Mouse (Mus musculus) macrophage (primary cell): ENCODE results near the gene F8a. TPM values are rescaled to one million over a fixed set of nuclear protein-coding genes. Genes with fewer than 3 reads are reported as not detected.
A peak's percentile ranks its signal among the peaks of the same experiment; 100 is the strongest.
"Not testable (repeated sequence)": the region's sequence is repeated elsewhere in the genome, so short reads cannot be mapped to it uniquely, and the experiment has no call there.

Source experiments
- H3K27ac ChIP-seq: fragments of 350-480 bp; formaldehyde crosslinking; 2 replicates; pipeline ENCODE4 v1.9.0; 2021
- H3K36me3 ChIP-seq: fragments of 350-480 bp; formaldehyde crosslinking; 2 replicates; pipeline ENCODE4 v1.9.0; 2021; ENCODE audit errors: inconsistent target
- H3K4me3 ChIP-seq: fragments of 350-480 bp; formaldehyde crosslinking; 2 replicates; pipeline ENCODE4 v1.9.0; 2021; ENCODE audit errors: inconsistent target
- H3K79me2 ChIP-seq: fragments of 350-480 bp; formaldehyde crosslinking; 2 replicates; pipeline ENCODE4 v1.9.0; 2021; ENCODE audit errors: inconsistent target
- whole genome bisulfite sequencing: methylation state at CpG from one replicate; pipeline ENCODE4 v1.1.7; 2026; ENCODE audit warnings: inconsistent platforms; ENCODE audit not compliant: missing documents; 5-methylcytosine and 5-hydroxymethylcytosine counted together
- polyA plus RNA-seq: library from polyadenylated mRNA; stranded (reverse); fragments of 250-400 nt; gene quantifications from 3 replicates; pipeline ENCODE4 v1.2.4, GENCODE M21; 2018; ENCODE audit warnings: inconsistent platforms
- total RNA-seq, 78 experiments: library from RNA; depleted of rRNA; stranded (reverse); fragments of 250-400 nt; gene quantifications; 1 replicate in 9 of 78; 2 replicates in 24 of 78; 3 replicates in 43 of 78; 4 replicates in 2 of 78; pipeline ENCODE4 v1.2.4; 2018; ENCODE audit warnings: inconsistent platforms in 56 of 78

The F8a gene
- total RNA-seq (2018; cell fraction: chromatin; rRNA removed), result 1 to 10 TPM in 6 of 26 experiments, under 1 TPM in 16, not detected in 4; 0.16 to 3.2 (median 0.70) TPM
- total RNA-seq (2018; cell fraction: cytosol; rRNA removed), result 1 to 10 TPM in 25 of 26 experiments, under 1 TPM in 1; 0.86 to 4.9 (median 3.2) TPM
- 1 to 10 TPM in 19 of 26 experiments, under 1 TPM in 6, not detected in 1; 0.28 to 4.4 (median 1.4) TPM for total RNA-seq (2018; cell fraction: nucleus; rRNA removed)
- polyA plus RNA-seq, result 1.2 to 3.4 TPM (median 2.6 TPM) in 3 replicates

GRCm38 (mm10) chrX:73227914-73228605 lies at the start of gene F8a:
Gene F8a, plus strand, starts transcription at chrX:73228291.
- Histone ChIP-seq H3K79me2 (peaks cover 9% of the 10 kb centered on the region; the same call in 1 of the 2 replicates), H3K4me3 (peak within 1 kb of the TSS; percentile 31), H3K27ac (peak within 1 kb of the TSS; percentile 40), H3K36me3 (no peaks in the 10 kb centered on the region)
- WGBS, result 24% methylated on average over 39 of the region's 39 CpGs

GRCm38 (mm10) chrX:73191934-73192333 lies 36.2 kb upstream of the F8a start, which contains the start of gene Xlr3b:
Gene Xlr3b, plus strand, starts transcription at chrX:73192207.
- 90% methylated on average over 7 of the region's 12 CpGs for WGBS
- not testable (repeated sequence) for H3K36me3 ChIP-seq, H3K27ac ChIP-seq, H3K4me3 ChIP-seq, H3K79me2 ChIP-seq

GRCm38 (mm10) chrX:73213819-73214564 lies 14.1 kb upstream of the F8a start, which contains the start of gene Xlr4b:
Gene Xlr4b, plus strand, starts transcription at chrX:73214333.
- H3K4me3 ChIP-seq, H3K27ac ChIP-seq, H3K36me3 ChIP-seq, H3K79me2 ChIP-seq: not testable (repeated sequence)
- WGBS, result 42% methylated on average over 3 of the region's 19 CpGs

GRCm38 (mm10) chrX:73225365-73225764 lies 2.7 kb upstream of the F8a start:
- H3K36me3 ChIP-seq, result no peaks in the 10 kb centered on the region
- H3K27ac ChIP-seq, result no peak overlapping the region
- peaks cover 9% of the 10 kb centered on the region; the same call in 1 of the 2 replicates for H3K79me2 ChIP-seq
- WGBS, result 70% methylated on average over 1 of the region's 1 CpGs
- no peak overlapping the region for H3K4me3 ChIP-seq

GRCm38 (mm10) chrX:73228606-73229214 lies 619 bp downstream of the F8a start:
- peak overlapping the region; percentile 31 for H3K4me3 ChIP-seq
- no peak overlapping the region for H3K27ac ChIP-seq
- H3K36me3 ChIP-seq, result no peaks in the 10 kb centered on the region
- WGBS, result 18% methylated on average over 49 of the region's 51 CpGs
- peaks cover 9% of the 10 kb centered on the region; the same call in 1 of the 2 replicates for H3K79me2 ChIP-seq

GRCm38 (mm10) chrX:73229288-73229687 lies 1.2 kb downstream of the F8a start:
- Histone ChIP-seq H3K79me2 (peaks cover 9% of the 10 kb centered on the region; the same call in 1 of the 2 replicates), H3K36me3 (no peaks in the 10 kb centered on the region), H3K27ac (no peak overlapping the region), H3K4me3 (peak overlapping the region; percentile 31)
- 51% methylated on average over 3 of the region's 3 CpGs for WGBS

- WGBS, result no CpG with 5 or more reads among the region's 14 CpGs
- H3K4me3 ChIP-seq, H3K27ac ChIP-seq, H3K79me2 ChIP-seq, H3K36me3 ChIP-seq: not testable (repeated sequence)
Observed at GRCm38 (mm10) chrX:73242821-73243325, 14.8 kb downstream of the F8a start, which contains the start of gene Xlr4c. Gene Xlr4c, minus strand, starts transcription at chrX:73243130.

- not testable (repeated sequence) for H3K4me3 ChIP-seq, H3K27ac ChIP-seq, H3K36me3 ChIP-seq, H3K79me2 ChIP-seq
- 67% methylated on average over 1 of the region's 2 CpGs for WGBS
Observed at GRCm38 (mm10) chrX:73262428-73262827, 34.3 kb downstream of the F8a start.

- H3K36me3 ChIP-seq, H3K27ac ChIP-seq, H3K4me3 ChIP-seq, H3K79me2 ChIP-seq: not testable (repeated sequence)
- WGBS, result 90% methylated on average over 6 of the region's 14 CpGs
Observed at GRCm38 (mm10) chrX:73265270-73265669, 37.2 kb downstream of the F8a start, which contains the start of gene Xlr3c. Gene Xlr3c, minus strand, starts transcription at chrX:73265390.

Other genes starting within 250 kb of the F8a start
- not detected in 3 replicates for gene Zfp185, start 241.0 kb upstream of the F8a start, polyA plus RNA-seq
- gene Pnma5, start 191.2 kb upstream of the F8a start, polyA plus RNA-seq, result not detected in 3 replicates
- gene Pnma3, start 163.5 kb upstream of the F8a start, polyA plus RNA-seq, result not detected in 3 replicates
- gene Xlr4a, start 145.8 kb upstream of the F8a start, polyA plus RNA-seq, result 1.4 to 5.2 TPM (median 2.2 TPM) in 3 replicates
- gene Xlr3a, start 131.2 kb upstream of the F8a start, polyA plus RNA-seq, result 0.35 TPM in 1 of 3 replicates, not detected in the others
- gene Gm14685, start 111.2 kb upstream of the F8a start, polyA plus RNA-seq, result not detected in 3 replicates
- gene Xlr5b, start 79.5 kb upstream of the F8a start, polyA plus RNA-seq, result not detected in 3 replicates
- gene DXBay18, start 78.8 kb upstream of the F8a start, polyA plus RNA-seq, result not detected in 3 replicates
- not detected in 3 replicates for gene Spin2d, start 51.3 kb upstream of the F8a start, polyA plus RNA-seq
- gene Xlr3b, start 36.1 kb upstream of the F8a start, polyA plus RNA-seq, result 1.6 to 2.5 TPM (median 1.8 TPM) in 3 replicates
- gene Xlr4b, start 14.0 kb upstream of the F8a start, polyA plus RNA-seq, result 3.1 to 6.6 TPM (median 5.2 TPM) in 3 replicates
- 0.25 to 0.36 TPM (median 0.29 TPM) in 3 replicates for gene Xlr4c, start 14.8 kb downstream of the F8a start, polyA plus RNA-seq
- gene Xlr3c, start 37.1 kb downstream of the F8a start, polyA plus RNA-seq, result not detected in 3 replicates
- gene Xlr5a, start 64.7 kb downstream of the F8a start, polyA plus RNA-seq, result not detected in 3 replicates
- not detected in 3 replicates for gene Xlr5c, start 64.7 kb downstream of the F8a start, polyA plus RNA-seq
- gene Gm45015, start 108.5 kb downstream of the F8a start, polyA plus RNA-seq, result not detected in 3 replicates
- 6.6 to 8.1 TPM (median 7.9 TPM) in 3 replicates for gene Zfp275, start 114.3 kb downstream of the F8a start, polyA plus RNA-seq
- gene Gm18336, start 170.4 kb downstream of the F8a start, polyA plus RNA-seq, result not detected in 3 replicates
- gene Zfp92, start 182.8 kb downstream of the F8a start, polyA plus RNA-seq, result not detected in 3 replicates
- gene Trex2, start 207.1 kb downstream of the F8a start, polyA plus RNA-seq, result not detected in 3 replicates
- 7.9 to 15.4 TPM (median 9.0 TPM) in 3 replicates for gene Haus7, start 230.8 kb downstream of the F8a start, polyA plus RNA-seq